Mouse (Mus musculus): ENCODE results near the gene Rrp7a.
A peak's percentile ranks its signal among the peaks of the same experiment; 100 is the strongest.

The Rrp7a gene

DNA sequence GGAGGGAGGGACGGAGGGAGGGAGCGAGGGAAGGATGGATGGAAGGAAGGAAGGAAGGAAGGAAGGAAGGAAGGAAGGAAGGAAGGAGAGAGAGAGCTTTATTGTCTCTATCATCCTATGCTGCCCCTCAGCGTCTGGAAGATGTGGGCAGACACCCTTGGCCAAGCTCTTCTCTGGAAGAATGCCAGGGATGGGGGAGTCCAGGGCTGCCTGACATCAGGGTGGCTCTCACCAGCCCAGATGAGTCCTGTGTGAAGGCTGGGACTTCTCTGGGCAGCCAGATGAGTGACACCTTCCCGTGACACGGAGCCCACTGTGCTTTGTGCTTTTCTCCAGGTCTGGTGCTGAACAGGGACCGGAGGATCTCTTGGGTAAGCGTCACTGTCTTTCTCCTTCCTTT lies 10.7 kb downstream of the Rrp7a start:
- no peak for DNase-seq (ENCODE audit: low read depth, low spot score)

DNA sequence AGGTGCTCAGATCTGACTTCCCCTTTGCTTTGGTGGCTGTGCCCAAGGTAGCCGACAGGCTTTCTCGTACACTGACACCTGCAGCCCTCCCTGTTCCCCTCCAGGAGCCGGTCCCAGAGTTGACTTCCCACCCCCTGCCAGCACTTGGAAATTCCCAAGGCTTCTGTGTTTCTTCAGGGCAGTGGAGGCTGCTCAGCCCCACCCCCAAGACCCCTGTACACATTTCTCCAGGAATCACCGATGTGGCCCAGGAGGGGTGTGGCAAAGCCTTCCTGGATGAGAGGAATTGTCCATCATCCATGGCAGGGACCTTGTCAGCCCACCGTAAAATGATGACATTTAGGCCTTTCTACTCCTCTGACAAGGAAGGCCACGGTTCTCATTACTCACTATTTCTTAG lies 11.3 kb downstream of the Rrp7a start:
- no peak for DNase-seq (ENCODE audit: low read depth, low spot score)

GRCm38 (mm10) chr15:83107814-83108213 lies 14.8 kb downstream of the Rrp7a start:
- no peak for DNase-seq (ENCODE audit: low read depth, low spot score)

DNA sequence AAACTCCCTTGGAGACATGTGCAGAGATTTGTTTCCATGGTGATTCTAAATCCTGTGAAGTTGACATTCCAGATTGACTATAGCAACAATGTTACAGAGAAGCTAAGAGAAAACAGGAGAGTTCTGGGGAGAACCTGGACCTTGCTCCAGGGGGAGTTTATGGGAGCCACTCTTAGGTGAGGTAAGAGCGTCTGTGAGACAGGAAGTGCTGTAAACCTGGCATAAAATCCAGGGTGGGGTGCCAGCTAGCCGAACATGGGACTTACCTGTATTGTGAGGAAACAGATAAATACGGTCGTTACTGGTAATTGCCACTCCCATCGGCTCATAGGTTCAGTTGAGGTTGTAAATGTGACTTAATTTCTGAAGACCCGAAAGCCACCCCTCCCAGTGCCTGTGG lies 16.2 kb downstream of the Rrp7a start:
- no peak for DNase-seq (ENCODE audit: low read depth, low spot score)

GRCm38 (mm10) chr15:83103111-83103510 lies 19.5 kb downstream of the Rrp7a start:
- DNase-seq (ENCODE audit: low read depth, low spot score) = peak; percentile 29

DNA sequence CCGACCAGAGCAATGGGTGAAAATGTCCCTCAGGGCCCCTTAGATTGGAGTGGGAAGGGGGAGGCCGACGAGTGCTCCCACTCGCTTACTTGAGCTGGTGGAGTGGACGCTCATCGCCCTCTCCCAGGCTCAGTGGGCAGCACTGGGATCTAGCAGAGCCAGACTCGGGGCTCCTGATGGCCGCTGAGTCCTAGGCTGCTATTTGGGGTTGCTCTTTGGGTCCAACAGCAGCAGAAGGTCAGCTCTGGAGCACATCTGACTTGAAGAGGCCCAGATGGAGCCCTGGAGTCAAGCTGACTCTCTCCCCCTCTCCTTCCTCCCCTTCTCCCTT lies 22.3 kb downstream of the Rrp7a start:
- no peak for DNase-seq (ENCODE audit: low read depth, low spot score)

DNA sequence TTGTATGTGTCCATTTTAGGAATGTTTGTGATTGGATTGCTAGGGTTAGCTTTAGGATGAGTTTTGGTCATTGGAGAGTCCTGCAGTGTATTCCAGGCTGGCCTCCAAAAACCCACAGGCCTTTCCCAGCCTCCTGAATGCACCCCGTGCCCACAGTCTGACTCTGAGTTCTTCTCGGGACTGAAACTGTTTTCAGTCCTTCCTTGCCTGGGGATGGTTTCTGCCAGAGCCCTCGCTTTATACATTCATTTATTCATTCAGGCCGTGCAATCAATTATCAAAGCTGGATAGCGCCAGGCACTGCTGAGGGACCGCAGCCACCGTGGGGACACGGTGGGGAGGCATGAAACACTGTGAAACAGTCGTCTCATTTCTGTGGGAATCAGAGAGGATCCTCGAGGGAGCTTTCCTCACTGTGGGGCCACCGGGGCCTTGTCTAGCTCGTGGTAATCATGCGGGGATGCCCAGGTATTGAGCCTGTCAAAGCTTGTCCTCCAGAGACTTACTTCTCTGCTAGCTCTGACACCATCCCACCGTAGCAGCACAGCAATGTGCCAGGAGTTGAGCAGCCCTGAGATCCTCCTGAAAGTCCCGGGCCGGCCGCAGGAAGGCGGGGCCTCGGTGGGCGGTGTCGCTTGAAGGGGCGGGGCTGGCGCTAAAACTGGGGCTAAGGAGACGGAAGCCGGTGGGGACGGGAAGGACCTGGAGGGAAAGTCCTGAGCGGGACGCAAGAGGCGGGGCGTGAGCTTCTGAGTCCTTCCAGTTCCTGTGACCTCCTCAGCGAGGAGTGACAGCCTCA lies 22.9 kb downstream of the Rrp7a start:
- no peak for DNase-seq (ENCODE audit: low read depth, low spot score)

GRCm38 (mm10) chr15:83095950-83096349 lies 26.7 kb downstream of the Rrp7a start:
- DNase-seq (ENCODE audit: low read depth, low spot score) = no peak

GRCm38 (mm10) chr15:83093687-83094086 lies 28.9 kb downstream of the Rrp7a start:
- no peak for DNase-seq (ENCODE audit: low read depth, low spot score)

DNA sequence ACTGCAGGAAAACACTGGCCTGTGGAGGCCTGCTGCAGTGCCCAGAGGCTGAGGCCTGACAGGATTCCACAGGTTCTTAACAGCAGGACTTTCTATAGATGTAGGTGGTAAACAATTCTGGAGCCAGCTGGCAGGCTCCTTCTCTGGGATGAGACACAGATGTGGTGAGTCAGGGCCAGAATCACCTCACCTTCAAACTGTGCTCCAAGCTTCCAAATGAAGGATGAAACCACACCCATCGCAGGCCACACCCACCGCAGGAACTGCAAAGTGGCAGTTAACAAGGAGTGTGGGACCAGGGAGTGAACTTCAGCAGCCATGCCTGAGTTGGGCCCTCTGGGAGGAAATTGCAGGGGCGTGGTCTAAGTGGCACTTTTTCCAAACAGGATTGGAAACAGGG lies 31.7 kb downstream of the Rrp7a start:
- no peak for DNase-seq (ENCODE audit: low read depth, low spot score)

- DNase-seq (ENCODE audit: low read depth, low spot score) = no peak
Observed at GRCm38 (mm10) chr15:83089429-83089605, 33.3 kb downstream of the Rrp7a start, which contains the start of gene Serhl. Serhl (plus strand) TSS chr15:83089506.

DNA sequence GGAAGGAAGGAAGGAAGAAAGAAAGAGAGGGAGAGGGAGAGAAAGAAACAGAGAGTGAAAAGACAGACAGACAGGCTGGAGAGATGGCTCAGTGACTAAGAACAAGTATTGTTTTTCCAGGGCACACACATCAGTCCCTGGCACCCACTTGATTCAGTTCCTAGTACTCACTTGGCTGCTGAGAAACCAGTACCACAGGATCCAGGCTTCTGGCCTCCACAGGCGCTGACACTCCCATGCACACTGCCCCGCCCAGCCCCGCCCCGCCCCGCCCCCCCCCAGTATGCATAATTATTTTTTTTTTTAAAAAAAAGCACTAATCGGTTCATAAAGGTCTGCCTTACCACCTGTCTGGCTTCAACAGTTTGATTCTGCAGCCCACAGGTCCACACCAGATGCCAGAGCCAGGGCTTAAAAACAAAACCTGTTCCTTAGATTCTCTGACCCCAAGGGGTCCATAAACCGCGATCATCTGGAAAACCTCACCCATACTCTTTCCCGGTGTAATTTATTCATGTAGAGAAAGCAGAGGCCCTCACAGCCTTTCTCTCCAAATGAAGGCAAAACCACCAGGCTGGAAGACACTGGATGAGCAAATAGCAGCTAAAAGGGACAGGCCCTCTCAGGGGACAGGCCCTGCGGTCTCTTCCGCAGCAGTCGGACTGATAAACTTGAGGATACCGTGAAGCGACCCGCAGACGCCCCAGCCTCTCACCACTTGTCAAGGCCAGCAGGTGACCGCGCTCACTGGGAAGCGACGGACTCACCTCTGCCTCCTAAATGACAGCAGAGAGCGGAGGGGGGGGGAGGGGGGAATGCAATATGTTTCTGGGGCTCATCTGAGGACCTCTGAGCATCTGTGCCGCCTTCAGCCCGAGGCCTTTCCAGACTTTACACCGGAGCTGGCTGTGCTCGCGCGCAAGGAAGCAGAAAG lies 33.8 kb downstream of the Rrp7a start:
- DNase-seq (ENCODE audit: low read depth, low spot score) = no peak

GRCm38 (mm10) chr15:83086636-83087328 lies 35.8 kb downstream of the Rrp7a start:
- DNase-seq (ENCODE audit: low read depth, low spot score) = no peak

- DNase-seq (ENCODE audit: low read depth, low spot score) = no peak
Observed at GRCm38 (mm10) chr15:83085901-83086300, 36.7 kb downstream of the Rrp7a start.

DNA sequence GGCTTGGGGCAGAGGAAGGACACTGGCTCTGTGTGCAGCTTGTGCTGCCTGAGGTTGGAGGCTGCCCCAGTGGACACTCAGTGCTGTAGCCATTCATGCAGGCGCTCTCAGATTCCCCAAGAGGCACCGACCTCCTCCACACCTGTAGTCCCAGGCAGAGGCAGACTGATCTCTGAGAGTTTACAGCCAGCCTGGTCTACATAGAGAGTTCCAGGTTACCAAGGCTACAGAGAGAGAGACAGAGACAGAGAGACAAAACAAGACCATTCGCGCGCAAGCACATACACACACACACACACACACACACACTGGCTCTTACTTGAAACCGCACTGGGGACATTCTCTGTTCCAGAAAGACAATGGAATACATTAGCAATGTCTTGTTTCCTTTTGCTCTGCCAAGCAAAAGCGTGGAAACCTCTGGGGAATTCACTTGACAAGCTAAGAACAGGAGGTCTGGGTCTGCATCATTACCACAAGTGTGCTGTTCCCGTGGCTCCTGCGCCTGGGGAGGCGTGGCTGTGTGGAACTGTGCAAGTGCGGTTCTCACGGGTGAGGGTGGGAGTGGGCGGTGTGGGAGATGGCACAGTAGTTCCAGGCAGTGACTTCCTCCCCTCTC lies 38.5 kb downstream of the Rrp7a start:
- peak; percentile 27 for DNase-seq (ENCODE audit: low read depth, low spot score)

DNA sequence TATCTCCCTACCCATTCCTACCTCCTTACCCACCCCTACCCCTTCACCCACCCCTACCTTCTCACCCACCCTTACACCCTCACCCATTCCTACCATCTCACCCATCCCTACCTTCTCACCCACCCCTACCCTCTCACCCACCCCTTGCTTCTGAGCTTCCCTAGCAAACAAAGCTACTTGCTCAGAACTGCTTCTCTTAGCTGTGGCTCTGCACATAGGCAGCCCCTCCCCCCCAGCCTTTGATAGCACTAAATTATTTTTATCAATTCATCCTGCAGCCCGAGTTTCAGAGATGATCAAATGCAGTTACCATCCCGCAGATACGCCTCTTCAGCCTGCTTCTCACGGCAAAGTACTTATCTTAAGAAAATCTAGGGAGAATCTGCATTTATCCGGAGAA lies 39.1 kb downstream of the Rrp7a start:
- peak; percentile 15 for DNase-seq (ENCODE audit: low read depth, low spot score)

GRCm38 (mm10) chr15:83075607-83076525 lies 46.7 kb downstream of the Rrp7a start:
- no peak for DNase-seq (ENCODE audit: low read depth, low spot score)

DNA sequence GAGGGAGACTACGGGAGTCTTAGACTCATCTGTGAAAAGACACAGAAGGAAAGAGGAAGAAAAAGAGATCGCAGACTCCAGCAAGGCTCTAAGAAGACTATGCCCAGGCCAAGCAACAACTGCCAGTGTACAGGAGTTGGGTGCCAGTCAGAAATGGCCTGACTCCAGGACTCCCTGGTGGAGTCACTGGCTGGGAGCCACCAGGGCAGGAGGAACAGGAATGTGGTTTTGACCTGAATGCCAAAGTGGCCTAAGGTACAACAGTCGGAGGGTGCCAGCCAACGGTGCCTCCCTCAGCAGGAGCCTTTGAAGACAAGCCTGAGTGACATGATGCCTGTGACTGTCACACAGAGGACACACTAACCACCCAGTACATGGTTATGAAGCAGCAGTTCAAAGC lies 48.4 kb downstream of the Rrp7a start:
- DNase-seq (ENCODE audit: low read depth, low spot score) = no peak

GRCm38 (mm10) chr15:83071752-83072151 lies 50.8 kb downstream of the Rrp7a start:
- DNase-seq (ENCODE audit: low read depth, low spot score) = no peak

DNA sequence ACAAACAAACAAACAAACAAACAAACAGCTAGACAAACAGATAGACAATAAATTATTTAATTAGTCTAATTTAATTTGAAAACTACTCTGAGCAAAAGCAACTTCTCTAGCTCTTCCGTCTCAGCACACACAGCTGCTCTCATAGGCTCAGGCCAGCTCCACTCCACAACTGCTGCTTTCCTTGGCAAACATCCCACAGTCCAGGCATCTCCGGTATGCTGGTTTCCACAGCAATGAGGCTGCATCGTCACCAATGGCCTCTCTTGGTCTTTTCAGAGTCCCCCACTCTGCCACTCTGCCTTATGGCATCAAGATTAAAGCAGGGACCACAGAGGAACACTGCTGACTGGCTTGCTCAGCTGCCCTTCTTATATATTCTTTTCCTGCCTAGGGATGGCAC lies 51.7 kb downstream of the Rrp7a start:
- no peak for DNase-seq (ENCODE audit: low read depth, low spot score)

DNA sequence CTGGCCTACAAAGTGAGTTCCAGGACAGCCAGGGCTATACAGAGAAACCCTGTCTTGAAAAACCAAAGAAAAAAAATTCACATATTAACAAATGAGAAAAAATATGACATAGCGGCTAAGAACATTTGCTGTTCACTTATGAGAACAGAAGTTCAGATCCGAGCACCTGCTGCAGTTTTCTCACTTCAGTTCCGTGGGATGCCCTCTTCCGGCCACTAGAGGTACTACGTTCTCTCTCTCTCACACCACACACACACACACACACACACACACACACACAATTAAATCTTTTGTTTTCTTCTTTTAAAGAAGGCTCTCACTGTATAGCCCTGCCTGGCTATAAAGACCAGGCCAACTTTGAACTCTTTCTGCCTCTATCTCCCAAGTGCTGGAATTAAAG lies 54.3 kb downstream of the Rrp7a start:
- DNase-seq (ENCODE audit: low read depth, low spot score) = no peak

Measured in telencephalon, adult 2 months (tissue).